Mouse (Mus musculus): ENCODE data around the gene Majin. TPM values are rescaled to one million over a fixed set of nuclear protein-coding genes. Genes with fewer than 3 reads are reported as not detected.

Majin gene
- polyA plus RNA-seq, 1 experiment from 2014 or later: not detected

- H3K27ac ChIP-seq (ENCODE audit: low read length): no peak overlapping the region
- H3K9me3 ChIP-seq (ENCODE audit: low read length): no peaks in the 10 kb centered on the region
- no peak for ATAC-seq (ENCODE audit: low FRiP score, low TSS enrichment)
- H3K27me3 ChIP-seq (ENCODE audit: insufficient read depth, low read length): no peaks in the 10 kb centered on the region
- no peak overlapping the region for H3K9ac ChIP-seq (replicated peaks; ENCODE audit: low read length)
- H3K4me3 ChIP-seq (ENCODE audit: low read length): no peak overlapping the region
- H3K36me3 ChIP-seq (ENCODE audit: insufficient read depth, low read length): no peaks in the 10 kb centered on the region
- 65% methylated on average over 4 of the region's 4 CpGs for WGBS
- peaks cover 26% of the 10 kb centered on the region for H3K4me1 ChIP-seq (ENCODE audit: insufficient read depth, low read length)
- no peak overlapping the region for H3K4me2 ChIP-seq (replicated peaks; ENCODE audit: low read depth, low read length)
Observed at GRCm38 (mm10) chr19:6273592-6273991, 89.4 kb downstream of the Majin start.

MicroRNA genes within 50 kb of the gene (microRNA counts, 519-probe panel; counts per million panel counts)
- 2,832 counts per million, percentile 68 among the panel's probes with 10 or more counts for microRNA mmu-miR-192

Small RNA genes lying within 50 kb of the gene (microRNA-seq; reads per million reads assigned to microRNA genes)
- 186 reads per million, percentile 63 among the genes with 10 or more reads in this experiment for gene Mir192
- gene Mir194-2: 116 reads per million, percentile 56 among the genes with 10 or more reads in this experiment

Other genes starting within 250 kb of the Majin start
- gene Pola2, start 220.2 kb upstream of the Majin start, polyA plus RNA-seq (2015; fragmentation: Nextera tagmentation; extraction: Ambion mirVana): 77.7 and 82.1 TPM in 2 replicates
- not detected in 2 replicates for gene Slc22a20, start 198.2 kb upstream of the Majin start, polyA plus RNA-seq (2015; fragmentation: Nextera tagmentation; extraction: Ambion mirVana)
- gene Capn1, start 168.5 kb upstream of the Majin start, polyA plus RNA-seq (2015; fragmentation: Nextera tagmentation; extraction: Ambion mirVana): 11.1 and 11.9 TPM in 2 replicates
- gene Syvn1, start 137.8 kb upstream of the Majin start, polyA plus RNA-seq (2015; fragmentation: Nextera tagmentation; extraction: Ambion mirVana): 33.1 and 39.0 TPM in 2 replicates
- gene Mrpl49, start 126.6 kb upstream of the Majin start, polyA plus RNA-seq (2015; fragmentation: Nextera tagmentation; extraction: Ambion mirVana): 83.2 and 87.2 TPM in 2 replicates
- gene Fau, start 126.5 kb upstream of the Majin start, polyA plus RNA-seq (2015; fragmentation: Nextera tagmentation; extraction: Ambion mirVana): 644 and 690 TPM in 2 replicates
- 35.4 and 37.7 TPM in 2 replicates for gene Znhit2, start 123.2 kb upstream of the Majin start, polyA plus RNA-seq (2015; fragmentation: Nextera tagmentation; extraction: Ambion mirVana)
- gene Tm7sf2, start 116.0 kb upstream of the Majin start, polyA plus RNA-seq (2015; fragmentation: Nextera tagmentation; extraction: Ambion mirVana): 22.8 and 28.6 TPM in 2 replicates
- gene Vps51, start 107.2 kb upstream of the Majin start, polyA plus RNA-seq (2015; fragmentation: Nextera tagmentation; extraction: Ambion mirVana): 85.7 and 90.6 TPM in 2 replicates
- gene Tmem262, start 104.4 kb upstream of the Majin start, polyA plus RNA-seq (2015; fragmentation: Nextera tagmentation; extraction: Ambion mirVana): not detected in 2 replicates
- gene Gm28374, start 102.1 kb upstream of the Majin start, polyA plus RNA-seq (2015; fragmentation: Nextera tagmentation; extraction: Ambion mirVana): 1.0 and 2.5 TPM in 2 replicates
- 77.1 and 78.9 TPM in 2 replicates for gene Zfpl1, start 99.4 kb upstream of the Majin start, polyA plus RNA-seq (2015; fragmentation: Nextera tagmentation; extraction: Ambion mirVana)
- 43.6 and 45.2 TPM in 2 replicates for gene Cdca5, start 99.4 kb upstream of the Majin start, polyA plus RNA-seq (2015; fragmentation: Nextera tagmentation; extraction: Ambion mirVana)
- gene AC131692.1, start 90.0 kb upstream of the Majin start, polyA plus RNA-seq (2015; fragmentation: Nextera tagmentation; extraction: Ambion mirVana): 0.28 and 0.35 TPM in 2 replicates
- 0.40 and 0.47 TPM in 2 replicates for gene Naaladl1, start 78.6 kb upstream of the Majin start, polyA plus RNA-seq (2015; fragmentation: Nextera tagmentation; extraction: Ambion mirVana)
- 42.3 and 43.7 TPM in 2 replicates for gene Sac3d1, start 65.7 kb upstream of the Majin start, polyA plus RNA-seq (2015; fragmentation: Nextera tagmentation; extraction: Ambion mirVana)
- 33.3 and 36.2 TPM in 2 replicates for gene Snx15, start 56.1 kb upstream of the Majin start, polyA plus RNA-seq (2015; fragmentation: Nextera tagmentation; extraction: Ambion mirVana)
- 0.47 and 0.84 TPM in 2 replicates for gene Batf2, start 43.4 kb upstream of the Majin start, polyA plus RNA-seq (2015; fragmentation: Nextera tagmentation; extraction: Ambion mirVana)
- 111 and 113 TPM in 2 replicates for gene Arl2, start 42.8 kb upstream of the Majin start, polyA plus RNA-seq (2015; fragmentation: Nextera tagmentation; extraction: Ambion mirVana)
- gene Gpha2, start 42.0 kb downstream of the Majin start, polyA plus RNA-seq (2015; fragmentation: Nextera tagmentation; extraction: Ambion mirVana): 0.73 and 1.4 TPM in 2 replicates
- 27.5 and 31.0 TPM in 2 replicates for gene Ppp2r5b, start 51.5 kb downstream of the Majin start, polyA plus RNA-seq (2015; fragmentation: Nextera tagmentation; extraction: Ambion mirVana)
- 12.1 and 13.1 TPM in 2 replicates for gene Atg2a, start 57.3 kb downstream of the Majin start, polyA plus RNA-seq (2015; fragmentation: Nextera tagmentation; extraction: Ambion mirVana)
- gene Ehd1, start 92.3 kb downstream of the Majin start, polyA plus RNA-seq (2015; fragmentation: Nextera tagmentation; extraction: Ambion mirVana): 84.2 and 89.5 TPM in 2 replicates
- 0.80 and 1.5 TPM in 2 replicates for gene Cdc42bpg, start 122.1 kb downstream of the Majin start, polyA plus RNA-seq (2015; fragmentation: Nextera tagmentation; extraction: Ambion mirVana)
- gene Men1, start 150.6 kb downstream of the Majin start, polyA plus RNA-seq (2015; fragmentation: Nextera tagmentation; extraction: Ambion mirVana): 93.0 and 96.2 TPM in 2 replicates
- 25.9 and 28.7 TPM in 2 replicates for gene Map4k2, start 156.7 kb downstream of the Majin start, polyA plus RNA-seq (2015; fragmentation: Nextera tagmentation; extraction: Ambion mirVana)
- gene Sf1, start 179.3 kb downstream of the Majin start, polyA plus RNA-seq (2015; fragmentation: Nextera tagmentation; extraction: Ambion mirVana): 132 and 150 TPM in 2 replicates
- 36.2 and 38.3 TPM in 2 replicates for gene Pygm, start 200.0 kb downstream of the Majin start, polyA plus RNA-seq (2015; fragmentation: Nextera tagmentation; extraction: Ambion mirVana)
- gene Rasgrp2, start 215.0 kb downstream of the Majin start, polyA plus RNA-seq (2015; fragmentation: Nextera tagmentation; extraction: Ambion mirVana): 105 and 121 TPM in 2 replicates
- gene Nrxn2, start 234.3 kb downstream of the Majin start, polyA plus RNA-seq (2015; fragmentation: Nextera tagmentation; extraction: Ambion mirVana): 6.0 and 6.2 TPM in 2 replicates

Measured in kidney, embryonic 16.5 days (tissue).